Mouse (Mus musculus) gonadal fat pad, adult 2 months (tissue): ENCODE data around the gene Tmem219. TPM values are rescaled to one million over a fixed set of nuclear protein-coding genes. Genes with fewer than 3 reads are reported as not detected.
"Not testable (repeated sequence)": the region's sequence is repeated elsewhere in the genome, so short reads cannot be mapped to it uniquely, and the experiment has no call there.

ENCODE experiments used
- DNase-seq: peaks from one replicate; pipeline ENCODE4 v3.0.0-alpha.2; 2012; ENCODE audit warnings: low read depth
- polyA plus RNA-seq: library from polyadenylated mRNA; depleted of rRNA; stranded (reverse); fragments of >200 nt; gene quantifications from 2 replicates; pipeline ENCODE4 v1.2.3, GENCODE M21; 2012

Tmem219 gene
- polyA plus RNA-seq, 1 experiment, result 102 TPM

DNA sequence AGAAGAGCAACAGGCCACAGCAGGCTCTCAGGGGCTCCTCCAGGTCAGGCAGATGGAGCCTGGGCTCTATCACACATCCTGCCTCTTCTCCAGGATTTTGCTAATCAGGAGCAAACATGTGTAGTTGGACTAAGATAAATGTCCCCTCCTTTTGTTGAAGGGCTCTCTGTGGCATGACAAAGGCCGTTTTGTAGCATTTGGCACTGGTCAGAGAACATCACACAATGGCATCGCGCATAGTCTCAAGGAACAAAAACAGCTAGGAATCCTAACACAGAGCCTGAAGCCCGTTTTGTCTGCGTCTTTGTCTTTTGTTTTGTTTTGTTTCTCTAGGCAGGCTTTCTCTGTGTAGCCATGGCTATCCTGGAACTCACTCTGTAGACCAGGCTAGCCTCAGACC lies 1.3 kb upstream of the Tmem219 start:
- DNase-seq, result no peak

DNA sequence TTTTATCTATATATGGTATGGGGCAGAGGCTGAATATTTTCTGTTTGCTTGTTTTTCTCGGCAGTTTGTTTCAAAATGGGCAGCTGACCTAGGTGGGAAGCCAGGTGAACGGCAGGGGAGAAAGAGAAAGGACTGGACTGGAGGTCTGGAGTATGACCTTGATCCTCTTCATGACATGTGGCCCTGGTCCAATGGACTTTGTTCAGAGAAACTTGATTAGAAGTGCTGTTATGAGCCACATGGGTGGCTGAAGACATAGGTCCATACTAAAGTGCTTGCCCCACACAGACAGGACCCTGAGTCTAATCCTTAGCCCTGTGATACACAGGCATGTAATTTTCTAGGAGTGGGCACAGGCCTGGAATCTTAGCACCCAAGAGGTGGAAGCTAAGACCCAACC lies 1.2 kb downstream of the Tmem219 start:
- DNase-seq, result no peak

DNA sequence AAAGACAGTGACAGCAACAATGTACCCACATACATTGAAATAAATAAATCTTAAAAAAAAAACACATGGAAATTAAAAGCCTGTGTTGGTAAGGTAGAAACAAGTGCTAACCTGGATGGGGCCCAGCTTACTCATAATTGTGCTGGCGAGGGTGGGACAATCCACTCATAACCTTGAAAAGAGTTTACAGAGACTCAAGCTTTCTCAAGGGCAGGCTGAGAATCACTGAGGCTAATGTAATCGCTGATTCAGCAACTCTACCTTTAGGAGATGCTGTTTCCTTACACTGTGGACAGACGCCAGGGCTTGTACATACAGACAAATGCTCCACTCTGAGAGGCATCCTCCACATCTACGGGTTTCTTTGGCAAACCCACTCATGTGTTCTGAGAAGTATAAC lies 2.7 kb downstream of the Tmem219 start:
- no peak for DNase-seq

DNA sequence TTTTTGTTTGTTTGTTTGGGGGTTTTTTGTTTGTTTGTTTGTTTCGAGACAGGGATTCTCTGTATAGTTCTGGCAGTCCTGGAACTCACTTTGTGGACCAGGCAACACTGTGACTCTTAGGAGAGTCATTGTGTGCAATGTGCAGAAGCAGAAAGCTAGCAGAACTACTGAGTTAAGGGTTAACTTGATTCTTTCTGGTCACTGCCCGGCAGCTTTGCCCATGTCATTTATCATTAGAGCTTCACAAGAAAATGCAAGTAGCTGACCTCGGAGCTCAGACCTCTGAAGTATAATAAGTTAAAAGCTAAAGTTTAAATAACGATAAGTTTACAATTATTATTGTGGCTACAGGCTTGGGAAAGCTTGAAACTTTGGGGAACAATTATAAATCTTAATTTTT lies 4.4 kb downstream of the Tmem219 start:
- DNase-seq, result not testable (repeated sequence)

DNA sequence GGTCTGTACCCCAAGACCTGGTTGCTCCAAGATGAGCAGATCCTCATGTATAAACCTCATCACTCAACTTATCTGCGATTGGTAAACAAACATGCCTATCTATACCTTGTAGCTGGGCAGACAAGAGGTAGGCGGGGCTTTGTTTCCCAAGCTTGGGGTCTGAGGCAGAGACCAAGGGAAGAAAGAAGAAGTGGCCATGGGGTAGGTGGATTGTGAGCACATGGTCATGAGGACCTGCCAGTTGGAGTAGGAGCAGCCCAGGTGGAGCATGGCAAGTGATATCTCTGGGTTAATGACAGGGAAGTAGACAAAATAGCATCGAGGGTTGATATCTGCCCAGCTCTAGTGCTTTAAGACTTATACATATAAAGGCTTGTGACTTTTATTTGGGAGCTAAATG lies 7.9 kb downstream of the Tmem219 start:
- no peak for DNase-seq

DNA sequence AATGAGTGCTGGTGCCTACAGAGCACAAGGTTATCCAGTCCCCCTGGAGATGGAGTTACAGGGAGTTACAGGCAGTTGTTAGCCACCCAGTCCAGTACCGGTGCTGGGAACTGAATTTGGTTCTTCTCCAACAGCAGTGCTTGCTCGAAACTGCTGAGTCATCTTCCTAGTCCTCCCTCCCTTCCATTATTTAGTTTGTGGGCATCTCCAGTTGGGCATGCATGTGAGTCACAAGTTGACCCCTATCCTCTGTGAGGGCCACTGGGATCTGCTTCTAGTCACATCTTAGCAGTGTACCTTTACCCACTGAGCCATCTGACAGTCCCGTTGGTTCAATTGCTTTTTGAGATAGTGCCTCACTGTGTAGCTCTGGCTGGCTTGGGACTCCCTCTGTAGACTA lies 17.1 kb downstream of the Tmem219 start:
- DNase-seq, result no peak

DNA sequence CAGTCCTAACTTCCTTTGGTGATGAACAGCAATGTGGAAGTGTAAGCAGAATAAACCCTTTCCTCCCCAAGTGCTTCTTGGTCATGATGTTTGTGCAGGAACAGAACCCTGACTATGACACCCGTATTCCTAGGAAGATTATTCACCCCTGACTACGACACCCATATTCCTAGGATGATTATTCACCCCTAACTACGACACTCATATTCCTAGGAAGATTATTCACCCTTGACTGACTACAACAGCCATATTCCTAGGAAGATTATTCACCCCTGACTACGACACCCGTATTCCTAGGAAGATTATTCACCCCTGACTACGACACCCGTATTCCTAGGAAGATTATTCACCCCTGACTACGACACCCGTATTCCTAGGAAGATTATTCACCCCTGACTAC lies 22.9 kb downstream of the Tmem219 start:
- not testable (repeated sequence) for DNase-seq

DNA sequence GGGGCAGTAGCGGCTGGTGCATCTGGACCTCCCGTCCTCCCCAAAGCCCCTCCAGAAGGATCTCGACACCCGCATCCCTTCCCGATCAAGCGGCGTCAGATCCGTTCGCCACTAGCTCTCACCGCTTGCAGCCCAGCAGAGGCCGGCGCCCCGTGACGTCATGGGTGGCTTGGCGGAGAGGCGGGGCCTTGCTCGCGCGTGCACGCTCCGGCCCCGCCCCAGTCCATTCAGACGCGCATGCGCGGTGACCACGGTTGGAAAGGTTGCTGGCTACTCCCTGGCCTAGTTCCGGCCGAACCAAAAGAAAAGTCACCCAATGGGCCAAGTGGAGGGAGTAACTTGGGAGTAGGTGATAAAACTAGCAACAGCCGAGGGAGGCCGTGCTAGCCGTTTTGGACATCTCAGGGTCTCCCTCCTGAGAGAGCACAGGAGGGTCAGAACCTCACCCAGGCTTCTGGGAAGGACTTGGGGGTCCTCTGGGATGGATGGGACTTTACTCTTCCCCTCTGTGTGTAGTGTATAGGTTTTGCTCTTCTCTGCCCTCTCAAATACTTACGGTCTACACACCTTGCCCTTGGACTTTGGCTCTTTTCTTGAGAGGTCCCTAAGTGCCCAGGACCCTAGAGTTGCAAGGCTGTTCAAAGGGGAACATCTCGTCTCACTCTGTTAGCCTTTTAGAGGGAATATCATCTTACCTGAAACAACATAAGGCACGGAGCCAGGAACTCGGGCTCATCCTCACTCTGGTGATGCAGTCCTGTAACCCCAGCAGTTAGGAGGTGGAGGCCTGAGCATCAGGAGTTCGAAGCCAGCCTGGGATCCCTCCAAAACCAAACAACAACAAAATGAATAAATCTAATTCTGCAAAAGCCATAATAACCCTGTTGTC lies 24.4 kb downstream of the Tmem219 start:
- DNase-seq, result no peak

DNA sequence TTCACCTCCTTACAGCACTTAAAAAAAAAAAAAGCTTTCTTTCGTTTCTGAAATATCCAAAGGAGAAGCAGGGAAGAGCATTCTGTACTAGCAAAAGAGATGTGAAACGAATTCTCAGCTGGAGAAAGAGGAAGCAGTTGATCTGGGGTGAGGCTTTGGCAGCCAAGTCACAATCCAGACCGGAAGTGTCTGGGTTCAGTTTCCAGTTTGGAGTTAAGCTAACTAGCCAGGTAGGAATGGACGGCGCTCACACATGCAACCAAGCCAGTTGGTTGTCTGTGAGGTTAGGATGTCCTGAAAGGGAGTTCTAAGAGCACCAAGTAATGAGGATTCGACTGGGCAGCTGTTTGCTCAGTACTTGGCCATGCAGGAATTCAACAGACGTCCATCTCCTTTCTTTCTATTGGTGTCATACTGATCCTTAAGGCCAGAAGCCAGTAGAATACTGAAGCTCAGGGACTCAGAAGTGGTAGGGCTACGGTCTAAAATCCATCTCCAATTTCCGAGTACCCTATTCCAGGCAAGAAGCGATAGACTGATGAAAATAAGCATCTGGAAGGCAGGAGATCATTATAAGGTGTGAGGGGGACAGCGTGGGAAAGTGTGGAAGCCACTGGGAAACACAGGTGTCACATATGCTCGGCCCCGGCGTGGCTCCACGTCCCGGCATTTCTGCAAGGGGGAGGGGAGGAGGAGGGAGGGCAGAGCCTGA lies 25.2 kb downstream of the Tmem219 start:
- DNase-seq, result no peak

DNA sequence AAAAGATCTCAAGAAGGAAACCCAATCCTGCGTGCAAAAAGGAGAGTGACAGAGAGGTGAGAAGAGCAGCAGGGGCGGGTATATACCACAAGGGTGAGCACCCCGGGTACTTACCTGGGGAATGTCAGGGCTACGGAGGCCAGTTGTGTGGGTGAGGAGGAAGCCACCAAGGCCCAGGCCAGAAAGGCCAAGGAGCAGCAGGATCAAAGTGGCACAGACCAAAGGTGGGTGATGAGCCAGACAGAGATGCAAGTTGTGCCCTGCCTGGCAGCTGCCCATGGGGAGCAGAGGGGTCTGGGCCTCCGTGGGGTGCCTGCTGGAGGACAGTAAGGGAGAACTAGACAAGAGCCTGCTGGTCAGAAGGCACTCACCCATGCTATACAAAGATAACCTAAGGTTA lies 25.8 kb downstream of the Tmem219 start:
- no peak for DNase-seq

DNA sequence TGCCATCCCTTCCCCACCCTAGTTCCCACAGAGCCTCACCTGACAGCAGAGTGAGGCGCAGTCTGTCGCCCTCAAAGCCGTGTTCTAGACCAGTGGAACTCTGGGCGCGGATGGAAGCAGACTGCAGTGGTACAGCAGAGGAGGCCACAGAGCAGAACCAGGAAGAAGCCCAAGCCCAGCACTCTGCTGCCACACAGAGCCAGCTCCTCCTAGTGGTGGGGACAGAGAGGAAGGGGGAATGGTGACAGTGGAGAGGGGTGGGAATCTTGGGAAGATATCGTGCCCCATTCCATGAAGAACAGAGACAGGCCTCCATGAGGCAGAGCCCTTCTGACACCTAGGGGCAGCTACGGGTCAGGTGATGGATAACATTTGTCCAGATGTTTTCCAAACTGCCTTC lies 33.9 kb downstream of the Tmem219 start:
- DNase-seq, result no peak

DNA sequence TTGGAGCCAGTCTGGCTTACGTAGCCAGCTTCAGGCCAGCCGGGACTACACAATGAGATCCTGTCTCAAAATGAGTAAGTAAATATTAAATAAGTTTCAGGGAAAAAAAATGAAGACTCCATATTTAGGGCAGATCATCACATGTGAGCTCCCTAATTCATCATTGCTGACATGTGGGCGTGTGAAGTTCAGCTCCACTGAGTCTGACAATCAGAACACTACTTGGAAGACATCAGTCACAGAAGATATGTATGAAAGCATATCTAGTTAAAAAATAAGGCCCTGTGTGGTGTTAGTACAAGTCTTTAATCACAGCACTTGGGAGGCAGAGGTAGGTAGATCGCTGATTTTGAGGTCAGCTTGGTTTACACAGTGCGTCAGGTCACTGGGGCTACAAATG lies 35.4 kb downstream of the Tmem219 start:
- no peak for DNase-seq

DNA sequence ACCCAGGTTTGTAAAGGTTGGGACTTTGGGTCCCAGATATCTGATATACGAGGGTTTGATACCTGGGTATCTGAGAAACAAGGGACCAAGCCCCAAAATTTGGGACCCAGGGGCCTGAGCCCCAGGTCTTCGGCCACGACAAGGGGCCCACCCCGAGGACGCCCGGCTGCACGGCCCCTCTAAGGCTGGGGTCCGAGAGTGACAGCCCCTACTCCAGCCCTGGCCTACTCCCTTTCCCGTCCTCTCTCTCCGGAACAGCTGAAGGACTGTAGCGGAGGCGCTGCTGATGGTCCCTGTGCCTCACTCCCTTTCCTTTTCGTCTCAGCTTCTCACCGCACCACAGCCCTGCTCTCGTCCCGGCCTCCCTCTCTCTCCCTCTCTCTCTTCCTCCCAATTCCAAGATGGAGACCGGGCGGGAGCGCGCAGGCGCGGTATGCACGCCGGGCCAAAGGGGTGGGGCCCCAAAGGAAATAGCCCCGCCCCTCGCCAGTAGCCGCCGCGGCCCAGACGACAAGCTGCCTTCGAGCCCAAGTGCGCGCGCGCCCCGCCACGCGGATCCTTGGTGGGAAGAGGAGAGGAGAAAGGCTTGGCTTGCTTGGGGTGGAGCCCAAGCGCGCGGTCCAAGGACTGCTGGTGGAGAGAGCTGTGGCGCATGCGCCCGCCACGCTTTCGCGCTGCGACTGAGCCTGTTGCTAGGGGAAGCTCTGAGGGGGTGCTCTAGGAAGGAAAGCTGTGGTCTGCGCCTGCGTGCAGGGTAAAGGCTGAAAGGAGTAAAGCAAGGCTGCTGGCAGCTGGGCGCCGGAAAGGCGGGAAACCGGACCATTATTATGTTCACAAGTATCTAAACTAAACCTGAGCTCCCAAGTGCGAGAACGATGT lies 38.2 kb downstream of the Tmem219 start, which contains the start of gene Taok2:
TSS of gene Taok2 (minus strand) at position 418 of the 879 bp plus-strand sequence.
- peak; percentile 58 for DNase-seq

DNA sequence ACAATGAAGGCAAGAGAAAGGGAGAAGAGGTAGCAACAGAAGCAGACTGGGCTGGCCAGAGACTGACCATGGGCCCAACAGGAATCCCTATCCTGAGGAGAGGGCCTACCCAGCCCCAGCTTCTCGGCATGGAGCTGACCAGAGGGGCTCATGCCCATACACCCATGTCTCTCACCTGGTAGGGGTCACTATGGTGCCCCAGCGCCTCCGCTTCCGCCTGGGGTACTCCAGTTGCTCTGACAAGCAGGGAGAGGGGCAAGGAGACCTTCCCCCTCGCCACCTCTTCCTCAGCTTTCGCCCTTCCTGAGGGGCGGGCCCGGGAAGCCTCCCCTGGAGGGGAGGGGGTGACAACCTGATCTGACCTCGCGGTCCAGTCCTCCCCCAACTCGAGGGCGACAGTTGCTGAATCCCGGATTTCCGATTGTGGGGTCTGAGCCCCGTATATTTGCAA lies 39.0 kb downstream of the Tmem219 start:
- DNase-seq, result no peak

DNA sequence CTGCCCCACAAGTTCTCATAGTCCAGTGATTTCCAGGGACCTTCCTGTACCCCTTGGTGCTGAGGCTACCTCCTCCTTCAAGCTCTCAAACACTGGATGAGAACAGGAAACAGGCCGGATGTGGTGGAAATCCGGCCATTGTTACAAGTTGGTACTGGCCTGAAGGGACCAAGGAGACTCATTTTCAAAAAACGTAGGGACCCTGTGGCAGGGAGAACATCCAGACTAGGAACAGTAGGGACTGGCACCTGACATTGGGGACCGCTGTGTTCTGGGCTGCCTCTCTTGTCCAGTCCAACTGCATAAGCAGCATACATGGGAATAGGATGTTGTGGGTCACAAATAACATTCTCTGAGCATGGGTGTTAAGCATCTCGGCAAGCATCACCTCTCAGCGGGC lies 41.7 kb downstream of the Tmem219 start:
- DNase-seq, result no peak

DNA sequence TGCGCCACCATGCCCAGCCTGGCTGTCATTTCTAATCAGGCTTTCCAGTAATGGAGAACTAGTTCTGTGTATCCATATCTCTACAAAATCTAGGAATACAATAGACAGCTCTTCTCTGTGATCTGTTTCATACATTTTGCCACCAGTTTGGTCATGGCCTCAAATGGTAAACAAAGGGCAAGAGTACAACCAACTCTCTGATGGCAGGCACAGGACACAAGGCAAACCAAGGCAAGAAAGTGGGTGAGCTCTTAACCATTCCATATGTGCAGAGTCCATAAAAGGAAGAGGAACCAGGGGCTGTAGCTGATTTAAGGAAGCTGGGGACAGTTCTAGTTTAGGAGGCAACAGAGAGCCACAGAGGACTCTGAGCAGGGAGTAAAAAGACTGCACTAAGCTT lies 45.5 kb downstream of the Tmem219 start:
- no peak for DNase-seq

DNA sequence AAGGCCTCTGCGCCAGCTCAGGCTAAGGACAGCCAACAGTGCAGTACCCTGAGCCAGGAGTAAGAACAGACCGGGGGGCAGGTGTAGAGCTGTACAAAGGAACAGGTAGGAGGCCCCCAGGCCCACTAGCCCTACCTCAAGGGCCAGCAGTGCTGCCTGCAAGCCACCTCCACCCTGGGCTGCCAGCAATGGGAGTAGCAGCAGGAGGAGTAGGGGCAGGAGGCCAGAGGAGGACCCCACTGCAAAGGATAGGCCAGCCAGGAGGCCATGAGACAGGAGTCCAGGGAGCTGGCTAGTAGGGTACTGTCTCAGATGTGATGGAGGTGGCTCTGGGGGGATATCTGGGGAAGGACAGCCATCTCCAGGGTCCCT lies 52.2 kb downstream of the Tmem219 start:
- no peak for DNase-seq

DNA sequence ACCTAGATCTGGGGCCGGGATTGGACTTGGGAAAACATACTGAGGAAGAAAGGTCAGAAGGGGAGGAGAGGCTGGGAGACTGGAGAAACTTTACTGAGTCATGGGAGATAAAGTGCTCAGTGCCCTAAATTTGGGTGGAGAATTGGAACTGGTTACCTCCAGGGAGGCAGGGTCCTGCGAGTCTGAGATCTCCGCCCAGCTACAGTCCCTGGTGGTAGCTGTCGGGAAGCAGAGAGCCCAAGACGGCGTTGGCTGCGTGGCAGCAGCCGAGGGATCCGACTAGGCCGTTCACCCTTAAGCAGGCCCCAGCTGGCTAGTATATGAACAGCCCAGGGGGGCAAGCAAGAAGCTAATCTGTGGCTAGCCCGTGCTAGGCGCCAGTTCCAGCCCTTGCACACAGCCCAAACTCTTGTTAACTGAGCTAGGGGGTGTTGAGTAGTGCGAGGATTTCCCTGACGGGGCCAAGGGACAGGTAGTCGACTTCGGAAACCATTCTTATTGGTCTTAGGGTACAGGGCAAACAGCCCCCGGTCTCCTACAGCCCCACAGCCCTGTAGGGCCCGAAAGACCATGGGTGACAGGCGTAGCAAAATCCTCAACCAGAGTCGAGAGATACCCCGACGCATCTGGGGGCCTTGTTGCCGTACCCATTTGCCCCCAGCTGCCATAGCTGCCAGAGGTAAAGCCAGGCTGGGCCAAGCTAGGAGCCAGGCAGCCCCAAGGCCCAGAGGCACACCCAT lies 52.8 kb downstream of the Tmem219 start:
- no peak for DNase-seq

DNA sequence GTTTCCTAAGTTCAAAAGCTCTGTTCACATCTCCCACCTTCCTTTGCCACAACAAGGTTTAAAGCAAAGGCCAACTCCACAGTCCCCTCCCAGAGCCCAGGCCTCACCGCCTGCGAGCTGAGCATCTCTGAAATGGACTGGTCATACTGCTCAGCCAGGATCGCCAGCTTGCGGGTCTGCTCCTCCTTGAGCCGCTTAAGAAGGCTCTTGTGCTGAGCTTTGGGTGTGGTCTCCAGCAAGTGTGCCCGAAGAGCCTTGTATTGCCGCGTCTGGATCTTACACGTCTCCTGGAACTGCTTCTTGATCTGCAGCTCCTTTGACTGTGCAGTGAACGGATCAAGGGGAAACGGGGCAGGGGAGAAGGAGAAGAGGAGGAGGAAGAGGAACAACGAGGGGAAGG lies 54.7 kb downstream of the Tmem219 start:
- no peak for DNase-seq

DNA sequence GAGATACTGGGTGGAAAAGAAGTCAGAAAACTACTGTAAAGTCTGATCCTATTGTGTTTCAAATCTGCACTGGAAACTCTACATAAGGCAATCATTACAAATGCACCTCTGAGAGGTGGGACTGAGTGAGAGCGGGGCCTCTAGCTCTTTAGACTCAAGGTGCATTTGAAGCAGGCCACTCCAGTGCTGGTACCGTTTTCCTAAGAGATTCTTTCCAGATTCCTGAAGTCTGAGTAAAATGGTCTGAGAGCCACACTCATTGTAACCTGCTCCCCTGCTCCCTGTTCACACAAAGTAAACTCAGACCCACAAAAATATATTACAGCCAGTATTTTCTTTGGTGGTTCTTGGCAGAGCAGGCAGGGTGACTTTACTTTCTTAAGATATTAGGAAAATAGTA lies 55.2 kb downstream of the Tmem219 start:
- DNase-seq, result no peak

DNA sequence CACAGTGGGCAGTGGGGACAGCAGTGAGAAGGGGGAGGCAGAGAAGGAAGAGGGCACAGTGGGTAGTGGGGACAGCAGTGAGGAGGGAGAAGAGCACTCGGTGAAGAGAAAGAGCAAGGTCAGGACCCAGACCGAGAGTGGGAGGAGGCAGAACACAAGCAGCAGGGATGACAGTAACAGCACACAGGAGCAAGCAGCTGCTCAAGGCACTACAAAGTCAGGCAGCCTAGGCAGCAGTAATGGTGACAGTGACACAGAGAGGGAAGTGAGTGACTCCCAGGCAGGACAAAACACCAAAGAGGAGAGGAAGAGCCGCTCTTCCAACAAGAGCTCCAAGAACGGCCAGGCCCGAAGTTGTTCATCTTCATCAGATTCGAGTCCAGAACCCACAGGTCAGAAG lies 58.9 kb downstream of the Tmem219 start:
- DNase-seq, result no peak
